Mouse (Mus musculus): ENCODE data around the gene Mug2. TPM values are rescaled to one million over a fixed set of nuclear protein-coding genes. Genes with fewer than 3 reads are reported as not detected.
"Not testable (repeated sequence)": the region's sequence is repeated elsewhere in the genome, so short reads cannot be mapped to it uniquely, and the experiment has no call there.

The Mug2 gene
- not detected in 2 replicates for total RNA-seq (2014; fragmentation: Nextera tagmentation)
- total RNA-seq (2017) = not detected in 2 replicates
- polyA plus RNA-seq (2012) = not detected in 2 replicates

GRCm38 (mm10) chr6:122006461-122006860, at the start of gene Mug2:
Gene Mug2 (plus strand): TSS chr6:122006761.
- not testable (repeated sequence) for ATAC-seq (ENCODE audit: extremely low read depth, insufficient number of reproducible peaks, low FRiP score, poor library complexity, severe bottlenecking); H3K9me3 ChIP-seq (replicated peaks); DNase-seq (ENCODE audit: low spot score); H3K4me3 ChIP-seq (ENCODE audit: low read depth, low read length); H3K4me1 ChIP-seq (ENCODE audit: insufficient read depth, low read depth, low read length); H3K27me3 ChIP-seq (ENCODE audit: insufficient read depth, low read length); H3K36me3 ChIP-seq (replicated peaks)

- not testable (repeated sequence) for H3K9me3 ChIP-seq (replicated peaks); H3K4me3 ChIP-seq (ENCODE audit: low read depth, low read length); DNase-seq (ENCODE audit: low spot score); ATAC-seq (ENCODE audit: extremely low read depth, insufficient number of reproducible peaks, low FRiP score, poor library complexity, severe bottlenecking); H3K27me3 ChIP-seq (ENCODE audit: insufficient read depth, low read length); H3K4me1 ChIP-seq (ENCODE audit: insufficient read depth, low read depth, low read length); H3K36me3 ChIP-seq (replicated peaks)
Observed at GRCm38 (mm10) chr6:121957803-121958349, 48.7 kb upstream of the Mug2 start.

GRCm38 (mm10) chr6:121975701-121976100, 30.9 kb upstream of the Mug2 start:
- H3K27me3 ChIP-seq (ENCODE audit: insufficient read depth, low read length) = no peaks in the 10 kb centered on the region
- TF ChIP-seq GATA1 (IDR thresholded peaks at IDR 0.05; ENCODE audit: borderline replicate concordance, low read length) = no peak
- no peak for TF ChIP-seq GATA2 (IDR thresholded peaks at IDR 0.05; ENCODE audit: borderline replicate concordance, low read depth, low read length)
- no peak for TF ChIP-seq TAL1 (conservative IDR thresholded peaks at IDR 0.05; ENCODE audit: low read depth, low read length)
- TF ChIP-seq POLR2AphosphoS5 (IDR thresholded peaks at IDR 0.05; ENCODE audit: insufficient replicate concordance, low read depth, low read length) = no peak
- TF ChIP-seq CTCF (IDR thresholded peaks at IDR 0.05; ENCODE audit: low read depth, low read length) = no peak
- H3K4me3 ChIP-seq (ENCODE audit: low read depth, low read length) = no peak overlapping the region
- no peak for ATAC-seq (ENCODE audit: extremely low read depth, insufficient number of reproducible peaks, low FRiP score, poor library complexity, severe bottlenecking)
- no peaks in the 10 kb centered on the region for H3K4me1 ChIP-seq (ENCODE audit: insufficient read depth, low read depth, low read length)
- H3K9me3 ChIP-seq (replicated peaks) = peaks cover 2% of the 10 kb centered on the region; the same call in 1 of the 2 replicates
- DNase-seq (ENCODE audit: low spot score) = no peak
- H3K36me3 ChIP-seq (replicated peaks) = no peaks in the 10 kb centered on the region

DNA sequence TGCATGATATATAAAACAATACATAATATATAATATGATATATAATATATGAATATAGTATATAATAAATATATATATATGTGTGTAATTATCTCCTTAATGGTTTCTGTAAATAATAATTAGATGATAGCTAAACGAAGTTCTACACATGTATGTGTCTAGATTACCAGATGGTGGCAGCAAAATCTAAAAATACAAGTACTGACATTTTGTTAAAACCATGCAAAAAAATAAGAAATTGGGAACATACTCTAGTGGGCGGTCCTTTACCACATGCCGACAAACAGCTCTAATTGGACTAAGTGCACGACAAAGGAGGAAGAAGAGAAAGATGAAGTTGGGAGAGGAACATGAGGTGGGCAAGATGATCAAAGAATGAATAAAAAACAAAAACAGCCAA, 94.3 kb downstream of the Mug2 start:
- no peaks in the 10 kb centered on the region for H3K36me3 ChIP-seq (replicated peaks)
- ATAC-seq (ENCODE audit: extremely low read depth, insufficient number of reproducible peaks, low FRiP score, poor library complexity, severe bottlenecking) (no peak), DNase-seq (ENCODE audit: low spot score) (no peak)
- no peaks in the 10 kb centered on the region for H3K27me3 ChIP-seq (ENCODE audit: insufficient read depth, low read length)
- TF ChIP-seq POLR2AphosphoS5 (IDR thresholded peaks at IDR 0.05; ENCODE audit: insufficient replicate concordance, low read depth, low read length) (no peak), GATA1 (IDR thresholded peaks at IDR 0.05; ENCODE audit: borderline replicate concordance, low read length) (no peak), CTCF (IDR thresholded peaks at IDR 0.05; ENCODE audit: low read depth, low read length) (no peak), GATA2 (IDR thresholded peaks at IDR 0.05; ENCODE audit: borderline replicate concordance, low read depth, low read length) (no peak), TAL1 (conservative IDR thresholded peaks at IDR 0.05; ENCODE audit: low read depth, low read length) (no peak)
- H3K9me3 ChIP-seq (replicated peaks) = no peaks in the 10 kb centered on the region
- H3K4me3 ChIP-seq (ENCODE audit: low read depth, low read length) = no peak overlapping the region
- H3K4me1 ChIP-seq (ENCODE audit: insufficient read depth, low read depth, low read length) = no peaks in the 10 kb centered on the region

GRCm38 (mm10) chr6:122101671-122102070, 95.1 kb downstream of the Mug2 start:
- H3K27me3 ChIP-seq (ENCODE audit: insufficient read depth, low read length) = no peaks in the 10 kb centered on the region
- H3K9me3 ChIP-seq (replicated peaks) = no peaks in the 10 kb centered on the region
- no peak for TF ChIP-seq TAL1 (conservative IDR thresholded peaks at IDR 0.05; ENCODE audit: low read depth, low read length)
- no peak for TF ChIP-seq CTCF (IDR thresholded peaks at IDR 0.05; ENCODE audit: low read depth, low read length)
- no peak for TF ChIP-seq GATA2 (IDR thresholded peaks at IDR 0.05; ENCODE audit: borderline replicate concordance, low read depth, low read length)
- no peak for TF ChIP-seq POLR2AphosphoS5 (IDR thresholded peaks at IDR 0.05; ENCODE audit: insufficient replicate concordance, low read depth, low read length)
- no peak for TF ChIP-seq GATA1 (IDR thresholded peaks at IDR 0.05; ENCODE audit: borderline replicate concordance, low read length)
- H3K36me3 ChIP-seq (replicated peaks) = no peaks in the 10 kb centered on the region
- ATAC-seq (ENCODE audit: extremely low read depth, insufficient number of reproducible peaks, low FRiP score, poor library complexity, severe bottlenecking) = no peak
- no peak for DNase-seq (ENCODE audit: low spot score)
- H3K4me1 ChIP-seq (ENCODE audit: insufficient read depth, low read depth, low read length) = no peaks in the 10 kb centered on the region
- H3K4me3 ChIP-seq (ENCODE audit: low read depth, low read length) = no peak overlapping the region

- peaks cover 37% of the 10 kb centered on the region for H3K9me3 ChIP-seq (replicated peaks)
- no peaks in the 10 kb centered on the region for H3K4me1 ChIP-seq (ENCODE audit: insufficient read depth, low read depth, low read length)
- no peaks in the 10 kb centered on the region for H3K27me3 ChIP-seq (ENCODE audit: insufficient read depth, low read length)
- no peaks in the 10 kb centered on the region for H3K36me3 ChIP-seq (replicated peaks)
- no peak for ATAC-seq (ENCODE audit: extremely low read depth, insufficient number of reproducible peaks, low FRiP score, poor library complexity, severe bottlenecking)
- no peak for TF ChIP-seq POLR2AphosphoS5 (IDR thresholded peaks at IDR 0.05; ENCODE audit: insufficient replicate concordance, low read depth, low read length)
- TF ChIP-seq TAL1 (conservative IDR thresholded peaks at IDR 0.05; ENCODE audit: low read depth, low read length) = no peak
- no peak for TF ChIP-seq GATA2 (IDR thresholded peaks at IDR 0.05; ENCODE audit: borderline replicate concordance, low read depth, low read length)
- TF ChIP-seq CTCF (IDR thresholded peaks at IDR 0.05; ENCODE audit: low read depth, low read length) = no peak
- TF ChIP-seq GATA1 (IDR thresholded peaks at IDR 0.05; ENCODE audit: borderline replicate concordance, low read length) = no peak
- DNase-seq (ENCODE audit: low spot score) = no peak
- no peak overlapping the region for H3K4me3 ChIP-seq (ENCODE audit: low read depth, low read length)
Observed at GRCm38 (mm10) chr6:122116963-122117362, 110.4 kb downstream of the Mug2 start.

DNA sequence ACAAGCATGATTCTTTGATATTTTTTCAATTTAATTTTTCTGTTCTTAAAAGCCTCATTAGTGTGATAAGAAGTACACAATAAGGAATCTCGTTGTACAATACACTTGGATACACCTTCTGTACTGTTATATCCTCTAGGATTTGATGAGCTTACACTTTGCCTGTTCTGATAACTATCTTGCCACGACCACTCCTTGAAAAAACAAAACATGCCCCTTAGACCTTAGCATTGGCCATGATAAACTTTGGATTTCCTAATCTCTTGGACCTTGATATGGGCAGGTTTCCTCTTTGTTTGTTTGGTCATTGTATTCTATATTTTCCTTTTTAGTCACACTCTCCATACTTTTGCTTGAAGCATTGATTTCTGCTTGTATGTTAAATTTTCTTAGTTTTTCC, 123.0 kb downstream of the Mug2 start:
- H3K36me3 ChIP-seq (replicated peaks) = no peaks in the 10 kb centered on the region
- no peaks in the 10 kb centered on the region for H3K4me1 ChIP-seq (ENCODE audit: insufficient read depth, low read depth, low read length)
- ATAC-seq (ENCODE audit: extremely low read depth, insufficient number of reproducible peaks, low FRiP score, poor library complexity, severe bottlenecking) = no peak
- H3K4me3 ChIP-seq (ENCODE audit: low read depth, low read length) = no peak overlapping the region
- no peaks in the 10 kb centered on the region for H3K9me3 ChIP-seq (replicated peaks)
- TF ChIP-seq GATA2 (IDR thresholded peaks at IDR 0.05; ENCODE audit: borderline replicate concordance, low read depth, low read length) (no peak), POLR2AphosphoS5 (IDR thresholded peaks at IDR 0.05; ENCODE audit: insufficient replicate concordance, low read depth, low read length) (no peak), GATA1 (IDR thresholded peaks at IDR 0.05; ENCODE audit: borderline replicate concordance, low read length) (no peak), CTCF (IDR thresholded peaks at IDR 0.05; ENCODE audit: low read depth, low read length) (no peak), TAL1 (conservative IDR thresholded peaks at IDR 0.05; ENCODE audit: low read depth, low read length) (no peak)
- no peak for DNase-seq (ENCODE audit: low spot score)
- H3K27me3 ChIP-seq (ENCODE audit: insufficient read depth, low read length) = no peaks in the 10 kb centered on the region

Other genes with a start within 250 kb of the Mug2 start
- not detected in 2 replicates for gene Mug1, start 168.2 kb upstream of the Mug2 start, total RNA-seq (2014; fragmentation: Nextera tagmentation)
- gene Mug1, start 168.2 kb upstream of the Mug2 start, total RNA-seq (2017) = 0.16 and 0.41 TPM in 2 replicates
- gene Mug1, start 168.2 kb upstream of the Mug2 start, polyA plus RNA-seq (2012) = not detected in 2 replicates